Mouse (Mus musculus) CD4-positive, CD25-positive, alpha-beta regulatory T cell, adult 9 weeks (primary cell): ENCODE measurements around the gene Ankrd22. TPM values are rescaled to one million over a fixed set of nuclear protein-coding genes. Genes with fewer than 3 reads are reported as not detected.

ENCODE experiments used
- polyA plus RNA-seq: library from polyadenylated mRNA; unstranded; fragments of 100-300 nt; shearing (Covaris generic); gene quantifications from one replicate; pipeline ENCODE4 v1.2.1, GENCODE M21; 2017

Ankrd22 gene
- not detected for polyA plus RNA-seq

DNA sequence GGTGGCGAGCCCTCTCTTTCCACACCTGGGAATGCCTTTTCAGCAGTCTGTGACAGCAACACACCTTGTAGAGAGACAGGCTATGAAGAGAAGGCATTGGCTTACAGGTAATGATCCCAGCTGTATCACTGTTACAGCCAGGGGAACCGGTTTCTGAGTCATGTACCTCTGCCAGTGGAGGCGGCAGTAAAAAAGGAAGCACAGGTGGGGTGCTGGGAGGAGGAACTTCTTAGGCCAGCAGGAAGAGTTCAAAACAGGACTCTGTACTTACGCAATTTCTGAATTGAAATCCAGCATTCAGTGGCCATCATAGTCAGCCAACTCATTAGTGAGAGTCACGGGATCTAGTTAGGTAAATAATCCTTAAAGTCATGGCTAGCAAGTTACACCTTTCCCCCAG is at the start of gene Ankrd22:
Ankrd22 (minus strand) TSS at position 163 of the 400 bp plus-strand sequence.

DNA sequence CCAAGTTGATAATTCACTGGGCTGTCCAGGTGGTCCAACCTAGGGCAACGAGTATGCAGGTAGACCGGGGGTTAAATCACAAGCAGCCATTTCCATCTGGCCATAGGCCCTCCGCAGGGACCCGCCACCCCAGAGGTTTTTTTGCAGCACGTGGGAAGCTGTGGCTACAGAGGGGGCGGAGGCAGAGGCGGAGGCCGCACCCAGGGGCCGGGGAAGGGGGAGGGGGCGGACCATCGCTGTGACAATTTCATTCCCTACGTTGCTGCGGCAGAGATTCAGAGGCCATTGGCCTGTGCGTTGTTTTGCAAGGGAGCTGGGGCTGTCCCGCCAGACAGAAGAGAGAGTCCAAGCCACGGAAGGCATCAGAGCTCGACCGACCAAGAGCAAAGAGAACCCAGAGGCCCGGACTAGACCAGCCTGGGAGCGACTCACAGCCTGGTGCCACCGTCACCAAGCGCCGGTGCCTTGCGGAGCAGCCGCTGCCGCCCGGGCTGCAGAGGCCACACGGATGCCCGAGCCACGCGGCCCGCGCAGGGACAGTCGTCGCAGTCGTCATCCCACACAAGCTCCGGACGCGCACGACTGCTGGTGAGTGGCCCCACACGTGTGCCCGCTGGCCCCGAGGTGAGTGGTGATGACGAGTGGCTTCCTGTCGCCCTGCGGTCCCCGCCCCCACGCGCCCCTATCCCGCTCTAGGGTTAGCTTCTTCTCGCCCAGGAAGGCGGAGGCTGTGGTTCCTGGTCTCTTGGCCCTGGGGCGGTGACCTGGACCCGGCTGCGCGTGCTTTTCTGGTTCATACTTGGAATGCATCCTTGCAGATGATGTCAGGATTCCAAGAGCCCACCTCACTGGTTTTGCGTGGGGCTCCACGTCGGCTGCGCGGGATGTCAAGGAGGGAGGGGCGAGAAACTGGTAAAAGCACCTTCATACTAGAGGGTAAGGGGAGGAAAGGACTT is 26.4 kb upstream of the Ankrd22 start, which contains the start of gene Stambpl1:
Stambpl1 (plus strand) TSS at position 222 of the 956 bp plus-strand sequence.

DNA sequence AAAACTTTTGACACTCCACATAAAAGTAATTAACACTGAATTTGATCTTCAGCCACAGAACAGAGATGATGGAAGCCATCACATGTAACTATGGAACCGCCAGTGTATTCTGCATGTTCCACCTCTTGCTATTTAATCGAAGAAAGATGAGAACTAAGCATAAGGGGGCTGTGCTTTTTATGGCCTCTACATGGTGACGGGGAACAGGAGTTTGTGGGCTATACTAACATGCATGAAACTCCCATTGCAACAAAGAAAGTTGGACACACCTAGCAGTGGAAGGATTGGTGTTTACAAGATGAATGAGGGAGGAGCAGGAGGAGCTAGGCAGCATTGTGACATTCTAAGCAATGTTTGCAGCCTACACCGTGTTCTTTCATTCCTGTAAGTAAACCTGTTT is 65.2 kb downstream of the Ankrd22 start, which contains the start of gene Lipm:
Lipm (plus strand) TSS at position 301 of the 400 bp plus-strand sequence.

Other genes with a start within 250 kb of the Ankrd22 start
- gene Lipf, start 204.9 kb downstream of the Ankrd22 start, polyA plus RNA-seq = not detected
- not detected for gene Lipk, start 157.8 kb downstream of the Ankrd22 start, polyA plus RNA-seq
- not detected for gene Lipn, start 98.7 kb downstream of the Ankrd22 start, polyA plus RNA-seq
- not detected for gene Lipm, start 65.1 kb downstream of the Ankrd22 start, polyA plus RNA-seq
- gene Stambpl1, start 26.2 kb upstream of the Ankrd22 start, polyA plus RNA-seq = 86.8 TPM
- 0.36 TPM for gene Acta2, start 89.5 kb upstream of the Ankrd22 start, polyA plus RNA-seq
- gene Fas, start 124.6 kb upstream of the Ankrd22 start, polyA plus RNA-seq = 106 TPM